Mouse (Mus musculus): Measurements from ENCODE around the gene Capn15. TPM values are rescaled to one million over a fixed set of nuclear protein-coding genes. Genes with fewer than 3 reads are reported as not detected.
A peak's percentile ranks its signal among the peaks of the same experiment; 100 is the strongest.

Gene Capn15
- total RNA-seq, 2 experiments from 2014 or later: 6.1 to 8.5 TPM

GRCm38 (mm10) chr17:25954671-25955070, 30.9 kb downstream of the Capn15 start:
- DNase-seq: no peak

- DNase-seq: no peak
These were observed 32.4 kb downstream of the Capn15 start for GRCm38 (mm10) chr17:25953161-25953560.

- no peak for DNase-seq
These were observed 33.6 kb downstream of the Capn15 start, which contains the start of gene A930017K11Rik for GRCm38 (mm10) chr17:25951803-25952623. Gene A930017K11Rik, minus strand, starts transcription at chr17:25952565.

GRCm38 (mm10) chr17:25951225-25951802, 34.3 kb downstream of the Capn15 start:
- no peak for DNase-seq

- no peak for DNase-seq
These were observed 34.9 kb downstream of the Capn15 start for GRCm38 (mm10) chr17:25950706-25951105.

- no peak for DNase-seq
These were observed 35.6 kb downstream of the Capn15 start for GRCm38 (mm10) chr17:25949981-25950380.

- DNase-seq: no peak
These were observed 37.5 kb downstream of the Capn15 start for GRCm38 (mm10) chr17:25948051-25948450.

- no peak for DNase-seq
These were observed 38.0 kb downstream of the Capn15 start for GRCm38 (mm10) chr17:25947576-25947975.

- DNase-seq: no peak
These were observed 38.7 kb downstream of the Capn15 start for GRCm38 (mm10) chr17:25946891-25947290.

- DNase-seq: no peak
These were observed 39.2 kb downstream of the Capn15 start for GRCm38 (mm10) chr17:25946349-25946748.

- peak; percentile 54 to 67 for DNase-seq
These were observed 40.0 kb downstream of the Capn15 start for GRCm38 (mm10) chr17:25945517-25946155.

- DNase-seq: no peak
These were observed 41.0 kb downstream of the Capn15 start, which contains the start of the genes Pigq and Nhlrc4 for GRCm38 (mm10) chr17:25944366-25945163. Gene Pigq, minus strand, starts transcription at chr17:25944936. Gene Nhlrc4, minus strand, starts transcription at chr17:25944961.

GRCm38 (mm10) chr17:25943769-25944168, 41.8 kb downstream of the Capn15 start:
- DNase-seq: no peak

- no peak for DNase-seq
These were observed 42.4 kb downstream of the Capn15 start for GRCm38 (mm10) chr17:25943221-25943620.

- peak in 1 of 2 experiments; percentile 21 for DNase-seq
These were observed 42.9 kb downstream of the Capn15 start for GRCm38 (mm10) chr17:25942597-25943151.

- DNase-seq: peak; percentile 76 to 90
These were observed 43.9 kb downstream of the Capn15 start for GRCm38 (mm10) chr17:25941511-25942241.

GRCm38 (mm10) chr17:25934526-25934925, 51.1 kb downstream of the Capn15 start:
- DNase-seq: peak in 1 of 2 experiments; percentile 40

GRCm38 (mm10) chr17:25925348-25925747, 60.2 kb downstream of the Capn15 start:
- peak; percentile 72 to 82 for DNase-seq

- DNase-seq: peak in 1 of 2 experiments; percentile 27
These were observed 63.5 kb downstream of the Capn15 start for GRCm38 (mm10) chr17:25922120-25922519.

GRCm38 (mm10) chr17:25919786-25920642, 65.6 kb downstream of the Capn15 start:
- peak; percentile 100 for DNase-seq
